Mouse (Mus musculus): Measurements from ENCODE around the gene Ninj2. TPM values are rescaled to one million over a fixed set of nuclear protein-coding genes. Genes with fewer than 3 reads are reported as not detected.

Gene Ninj2
- total and polyA plus RNA-seq, 2 experiments from 2014 or later: 27.4 TPM; not detected in 1

DNA sequence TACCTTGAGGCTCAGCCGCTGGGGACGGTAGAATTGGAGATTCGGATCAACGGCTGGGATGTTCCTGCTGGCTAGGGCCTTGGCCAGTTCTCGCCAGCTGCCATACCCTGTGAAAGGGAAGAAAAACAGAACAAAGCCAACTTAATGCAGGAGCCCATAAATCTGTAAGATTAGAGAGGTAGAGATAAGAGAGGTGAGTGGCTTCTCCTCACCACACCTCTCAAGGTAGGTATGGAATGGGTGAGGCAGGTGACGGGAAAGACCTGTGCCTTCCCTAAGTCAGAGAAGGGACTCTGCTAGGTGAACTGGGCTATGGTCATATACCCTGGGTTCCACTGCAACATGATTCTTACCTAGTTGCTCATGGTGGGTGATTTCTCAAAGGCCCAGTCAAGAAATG is 139.7 kb downstream of the Ninj2 start:
- Histone ChIP-seq H3K27ac (ENCODE audit: low read depth) (no peak overlapping the region), H3K4me3 (ENCODE audit: low read depth, low read length) (no peak overlapping the region), H3K4me2 (ENCODE audit: low read depth, low read length) (no peak overlapping the region), H3K9me3 (replicated peaks; ENCODE audit: control insufficient read depth, low read length) (no peaks in the 10 kb centered on the region), H3K4me1 (ENCODE audit: control insufficient read depth, insufficient read depth) (no peaks in the 10 kb centered on the region), H3K36me3 (replicated peaks; ENCODE audit: control insufficient read depth, insufficient read depth, low read length) (no peaks in the 10 kb centered on the region), H3K9ac (replicated peaks; ENCODE audit: low read depth, low read length) (no peak overlapping the region), H3K27me3 (ENCODE audit: control insufficient read depth, insufficient read depth, low read length) (no peaks in the 10 kb centered on the region)
- TF ChIP-seq EP300 (IDR thresholded peaks at IDR 0.05; ENCODE audit: low read depth) (no peak), CTCF (IDR thresholded peaks at IDR 0.05; ENCODE audit: low read depth) (no peak)
- DNase-seq (ENCODE audit: low spot score): no peak
- ATAC-seq (ENCODE audit: insufficient read depth, low read depth): no peak
- 90% methylated on average over 6 of the region's 6 CpGs for WGBS

DNA sequence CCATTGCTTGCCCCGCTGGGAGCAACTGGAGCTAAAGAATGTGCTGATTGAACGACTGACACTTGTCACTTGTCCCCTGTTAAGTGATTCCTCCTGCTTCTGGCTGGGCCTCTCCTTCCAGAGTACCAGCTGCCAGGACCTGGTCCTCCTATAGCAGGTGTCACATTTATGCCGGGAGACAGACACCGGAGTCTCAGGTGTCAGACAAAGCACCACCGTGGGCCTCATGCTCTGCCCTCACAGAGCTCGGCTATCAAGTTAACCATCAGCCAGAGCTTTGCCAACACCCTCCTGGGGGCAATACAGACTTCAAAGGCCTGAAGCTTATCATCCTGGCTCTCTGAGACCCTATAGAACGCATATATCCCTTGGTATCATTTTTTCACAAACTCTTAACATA is 142.7 kb downstream of the Ninj2 start:
- Histone ChIP-seq H3K4me3 (ENCODE audit: low read depth, low read length) (no peak overlapping the region), H3K4me1 (ENCODE audit: control insufficient read depth, insufficient read depth) (no peaks in the 10 kb centered on the region), H3K4me2 (ENCODE audit: low read depth, low read length) (no peak overlapping the region), H3K9me3 (replicated peaks; ENCODE audit: control insufficient read depth, low read length) (no peaks in the 10 kb centered on the region), H3K9ac (replicated peaks; ENCODE audit: low read depth, low read length) (no peak overlapping the region), H3K27me3 (ENCODE audit: control insufficient read depth, insufficient read depth, low read length) (no peaks in the 10 kb centered on the region), H3K36me3 (replicated peaks; ENCODE audit: control insufficient read depth, insufficient read depth, low read length) (no peaks in the 10 kb centered on the region), H3K27ac (ENCODE audit: low read depth) (no peak overlapping the region)
- DNase-seq (ENCODE audit: low spot score) (no peak), ATAC-seq (ENCODE audit: insufficient read depth, low read depth) (no peak)
- 41% methylated on average over 7 of the region's 7 CpGs for WGBS
- TF ChIP-seq EP300 (IDR thresholded peaks at IDR 0.05; ENCODE audit: low read depth): no peak
- TF ChIP-seq CTCF (IDR thresholded peaks at IDR 0.05; ENCODE audit: low read depth): no peak

DNA sequence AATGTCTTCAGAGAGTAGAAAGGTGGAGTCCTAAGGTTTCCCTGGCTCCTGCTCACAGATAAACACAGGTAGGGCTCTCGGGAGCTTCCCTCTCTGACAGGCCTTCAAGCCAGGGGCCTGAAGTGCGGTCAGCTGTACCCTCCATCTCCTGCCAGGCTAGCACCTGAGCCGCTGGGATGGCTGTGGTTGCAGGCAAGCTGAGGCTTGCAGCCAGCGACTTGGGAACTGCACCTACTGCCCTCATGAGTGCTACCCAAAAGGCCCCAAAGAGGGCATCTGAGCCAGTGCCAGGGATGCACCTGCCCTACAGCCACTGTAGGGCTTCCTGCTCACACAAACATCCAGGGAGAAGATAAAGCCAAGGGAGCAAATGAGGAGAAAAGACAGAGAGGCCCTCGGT is 147.3 kb downstream of the Ninj2 start:
- ATAC-seq (ENCODE audit: insufficient read depth, low read depth) (no peak), DNase-seq (ENCODE audit: low spot score) (no peak)
- Histone ChIP-seq H3K4me3 (ENCODE audit: low read depth, low read length) (no peak overlapping the region), H3K27me3 (ENCODE audit: control insufficient read depth, insufficient read depth, low read length) (no peaks in the 10 kb centered on the region), H3K4me1 (ENCODE audit: control insufficient read depth, insufficient read depth) (no peaks in the 10 kb centered on the region), H3K9me3 (replicated peaks; ENCODE audit: control insufficient read depth, low read length) (no peaks in the 10 kb centered on the region), H3K36me3 (replicated peaks; ENCODE audit: control insufficient read depth, insufficient read depth, low read length) (no peaks in the 10 kb centered on the region), H3K4me2 (ENCODE audit: low read depth, low read length) (no peak overlapping the region), H3K27ac (ENCODE audit: low read depth) (no peak overlapping the region), H3K9ac (replicated peaks; ENCODE audit: low read depth, low read length) (no peak overlapping the region)
- 81% methylated on average over 5 of the region's 5 CpGs for WGBS
- TF ChIP-seq CTCF (IDR thresholded peaks at IDR 0.05; ENCODE audit: low read depth): no peak

DNA sequence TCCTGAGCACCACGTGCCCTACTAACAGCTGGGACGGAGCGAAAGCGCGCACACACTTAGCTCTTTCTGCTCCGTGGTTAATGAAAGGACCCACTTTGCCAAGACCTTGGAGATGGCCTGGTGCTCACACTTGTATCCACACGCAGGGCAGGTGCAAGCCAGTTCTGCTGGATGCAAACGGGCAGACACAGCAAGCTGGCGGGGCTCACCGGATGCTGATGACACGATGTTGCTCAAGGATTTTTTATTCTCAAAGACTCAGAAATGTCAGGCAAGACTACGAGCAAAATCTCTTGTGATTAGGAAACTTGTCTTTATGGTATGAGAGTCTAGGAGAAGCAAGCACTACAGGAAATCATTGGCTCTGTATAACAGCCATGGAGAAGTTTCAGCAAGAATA is 148.3 kb downstream of the Ninj2 start:
- no peak for ATAC-seq (ENCODE audit: insufficient read depth, low read depth)
- no peaks in the 10 kb centered on the region for H3K36me3 ChIP-seq (replicated peaks; ENCODE audit: control insufficient read depth, insufficient read depth, low read length)
- no peak overlapping the region for H3K9ac ChIP-seq (replicated peaks; ENCODE audit: low read depth, low read length)
- H3K4me3 ChIP-seq (ENCODE audit: low read depth, low read length): no peak overlapping the region
- no peaks in the 10 kb centered on the region for H3K27me3 ChIP-seq (ENCODE audit: control insufficient read depth, insufficient read depth, low read length)
- 89% methylated on average over 12 of the region's 12 CpGs for WGBS
- H3K27ac ChIP-seq (ENCODE audit: low read depth): no peak overlapping the region
- H3K4me2 ChIP-seq (ENCODE audit: low read depth, low read length): no peak overlapping the region
- TF ChIP-seq EP300 (IDR thresholded peaks at IDR 0.05; ENCODE audit: low read depth) (no peak), CTCF (IDR thresholded peaks at IDR 0.05; ENCODE audit: low read depth) (no peak)
- no peaks in the 10 kb centered on the region for H3K4me1 ChIP-seq (ENCODE audit: control insufficient read depth, insufficient read depth)
- H3K9me3 ChIP-seq (replicated peaks; ENCODE audit: control insufficient read depth, low read length): no peaks in the 10 kb centered on the region
- no peak for DNase-seq (ENCODE audit: low spot score)

DNA sequence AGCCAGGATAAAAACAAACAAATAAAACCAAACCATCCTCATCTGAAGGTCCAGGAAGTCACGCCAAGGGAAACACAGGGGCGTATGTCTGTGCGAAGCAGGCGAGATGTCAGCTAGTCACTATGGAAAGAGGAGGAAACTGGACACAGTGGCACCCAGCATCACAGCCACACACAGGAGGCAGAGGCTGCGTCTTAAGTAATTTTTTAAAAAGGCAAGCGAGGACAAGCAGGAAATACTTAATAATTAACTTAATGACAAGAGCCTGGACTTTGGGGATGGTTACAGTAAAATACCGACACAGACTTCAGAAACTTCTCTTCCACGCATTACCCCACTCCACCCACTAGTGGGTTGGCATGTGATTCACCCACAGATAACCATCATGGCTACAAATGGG is 149.4 kb downstream of the Ninj2 start:
- no peaks in the 10 kb centered on the region for H3K36me3 ChIP-seq (replicated peaks; ENCODE audit: control insufficient read depth, insufficient read depth, low read length)
- 80% methylated on average over 8 of the region's 8 CpGs for WGBS
- H3K4me1 ChIP-seq (ENCODE audit: control insufficient read depth, insufficient read depth): no peaks in the 10 kb centered on the region
- H3K27ac ChIP-seq (ENCODE audit: low read depth): no peak overlapping the region
- H3K4me3 ChIP-seq (ENCODE audit: low read depth, low read length): no peak overlapping the region
- TF ChIP-seq CTCF (IDR thresholded peaks at IDR 0.05; ENCODE audit: low read depth): no peak
- no peak for TF ChIP-seq EP300 (IDR thresholded peaks at IDR 0.05; ENCODE audit: low read depth)
- no peaks in the 10 kb centered on the region for H3K9me3 ChIP-seq (replicated peaks; ENCODE audit: control insufficient read depth, low read length)
- H3K9ac ChIP-seq (replicated peaks; ENCODE audit: low read depth, low read length): no peak overlapping the region
- no peaks in the 10 kb centered on the region for H3K27me3 ChIP-seq (ENCODE audit: control insufficient read depth, insufficient read depth, low read length)
- ATAC-seq (ENCODE audit: insufficient read depth, low read depth) (no peak), DNase-seq (ENCODE audit: low spot score) (no peak)
- H3K4me2 ChIP-seq (ENCODE audit: low read depth, low read length): no peak overlapping the region

DNA sequence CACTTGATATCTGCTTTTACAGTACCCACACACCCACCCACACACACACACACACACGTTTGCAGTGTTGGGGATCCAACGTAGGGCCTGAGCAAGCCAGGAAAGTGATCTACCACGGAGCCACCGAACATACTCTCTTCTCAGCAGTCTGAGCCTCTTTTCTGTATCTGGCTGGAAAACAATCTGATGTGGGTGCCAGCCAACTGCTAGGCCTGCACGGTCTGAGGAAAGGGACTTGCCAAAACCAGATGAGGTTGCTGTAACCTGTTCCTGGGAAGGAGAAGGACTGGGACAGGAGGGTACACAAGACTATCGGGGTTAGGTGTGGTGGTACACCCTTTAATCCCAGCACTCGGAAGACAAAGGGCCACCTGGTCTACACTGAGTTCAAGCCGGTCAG is 150.1 kb downstream of the Ninj2 start:
- ATAC-seq (ENCODE audit: insufficient read depth, low read depth): no peak
- no peak overlapping the region for H3K9ac ChIP-seq (replicated peaks; ENCODE audit: low read depth, low read length)
- H3K9me3 ChIP-seq (replicated peaks; ENCODE audit: control insufficient read depth, low read length): no peaks in the 10 kb centered on the region
- no peaks in the 10 kb centered on the region for H3K36me3 ChIP-seq (replicated peaks; ENCODE audit: control insufficient read depth, insufficient read depth, low read length)
- no peak for TF ChIP-seq EP300 (IDR thresholded peaks at IDR 0.05; ENCODE audit: low read depth)
- no peak for TF ChIP-seq CTCF (IDR thresholded peaks at IDR 0.05; ENCODE audit: low read depth)
- 57% methylated on average over 8 of the region's 8 CpGs for WGBS
- H3K4me1 ChIP-seq (ENCODE audit: control insufficient read depth, insufficient read depth): no peaks in the 10 kb centered on the region
- no peaks in the 10 kb centered on the region for H3K27me3 ChIP-seq (ENCODE audit: control insufficient read depth, insufficient read depth, low read length)
- no peak overlapping the region for H3K27ac ChIP-seq (ENCODE audit: low read depth)
- H3K4me2 ChIP-seq (ENCODE audit: low read depth, low read length): no peak overlapping the region
- H3K4me3 ChIP-seq (ENCODE audit: low read depth, low read length): no peak overlapping the region
- DNase-seq (ENCODE audit: low spot score): no peak

All from heart, postnatal 0 days (tissue).